In the genomic region with DNA sequence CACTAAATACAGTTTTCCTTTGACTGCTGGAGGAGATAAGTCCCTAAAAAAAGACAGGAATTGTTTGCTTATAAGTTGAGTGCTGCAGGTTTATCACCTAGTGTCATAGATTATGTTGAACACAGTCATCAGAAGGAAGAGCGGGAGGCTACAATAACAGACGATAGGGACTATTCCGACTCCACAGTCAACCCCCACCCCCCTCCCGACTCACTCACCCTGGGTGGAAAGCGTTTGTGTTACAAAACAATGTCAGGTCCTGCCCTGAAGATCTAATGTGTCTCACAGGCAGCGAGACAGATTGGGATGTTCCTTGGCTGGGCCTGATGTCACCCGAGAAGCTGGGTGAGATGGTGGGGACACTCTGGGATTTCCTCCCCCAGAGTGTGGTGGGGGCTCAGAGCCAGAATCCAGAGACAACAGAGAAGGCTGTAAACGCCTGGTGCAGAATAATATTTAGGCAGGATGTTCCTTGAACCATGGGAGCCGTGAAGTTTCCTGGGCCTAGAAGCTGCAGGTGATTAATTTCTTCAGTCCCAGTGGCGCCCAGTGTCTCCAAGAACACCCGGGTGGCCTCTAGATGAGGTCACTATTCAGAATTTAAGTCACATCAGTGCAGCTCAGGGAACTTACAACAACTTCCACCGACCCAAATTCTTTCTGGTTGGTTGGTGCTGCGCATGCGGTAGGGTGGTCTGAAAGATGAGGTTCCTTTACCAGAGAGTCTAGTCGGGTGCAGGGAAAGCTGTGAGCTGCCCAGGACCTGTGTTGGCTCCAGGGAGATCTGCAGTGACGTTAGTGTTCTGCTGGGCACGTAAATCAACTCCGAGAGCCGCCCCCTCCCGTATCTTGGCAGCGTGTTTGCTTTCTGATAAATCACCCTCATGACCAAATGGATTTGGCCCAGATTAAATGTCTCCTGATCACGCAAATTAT, we compare ENCODE assay signal across 14 mouse cellular contexts.
DNase-seq lines count a peak whose midpoint lies in the region; ATAC-seq lines count a peak whose summit lies in the region.
"Had no signal": no experiment of that assay in that cellular context is flagged by ENCODE, and none has a peak within 500 bp of the region (broad histone marks: within the 10 kb centered on the region; RNA-seq: fewer than 3 reads in every experiment).

No protein-coding gene starts in this region.

- no peak overlapping the region for H3K4me2 ChIP-seq in heart, embryonic 15.5 days
- no peak overlapping the region for H3K4me2 ChIP-seq in neural tube, embryonic 12.5 days (replicated peaks)
- H3K4me2 ChIP-seq in kidney, embryonic 16.5 days (replicated peaks; ENCODE audit: low read depth, low read length), result peak overlapping the region; percentile 13; the same call in 1 of the 2 replicates
- H3K4me2 ChIP-seq: embryonic facial prominence, embryonic 15.5 days; limb, embryonic 13.5 days had no signal

- WGBS in heart, embryonic 15.5 days, result 47% methylated on average over 22 of the region's 22 CpGs
- WGBS in neural tube, embryonic 12.5 days, result 47% methylated on average over 22 of the region's 22 CpGs
- 12% methylated on average over 22 of the region's 22 CpGs for WGBS in kidney, embryonic 16.5 days

- no peak overlapping the region for H3K4me3 ChIP-seq in heart, embryonic 15.5 days
- H3K4me3 ChIP-seq in neural tube, embryonic 12.5 days, result no peak overlapping the region
- H3K4me3 ChIP-seq in kidney, embryonic 16.5 days (ENCODE audit: low read length), result no peak overlapping the region
- H3K4me3 ChIP-seq: embryonic facial prominence, embryonic 15.5 days; limb, embryonic 13.5 days had no signal

- peaks cover 12% of the 10 kb centered on the region; the same call in 1 of the 2 replicates for H3K27me3 ChIP-seq in heart, embryonic 15.5 days
- H3K27me3 ChIP-seq in neural tube, embryonic 12.5 days (replicated peaks), result no peaks in the 10 kb centered on the region
- no peaks in the 10 kb centered on the region for H3K27me3 ChIP-seq in kidney, embryonic 16.5 days (ENCODE audit: insufficient read depth, low read length)
- H3K27me3 ChIP-seq: limb, embryonic 13.5 days had no signal

- H3K9me3 ChIP-seq in heart, embryonic 15.5 days (replicated peaks), result no peaks in the 10 kb centered on the region
- no peaks in the 10 kb centered on the region for H3K9me3 ChIP-seq in neural tube, embryonic 12.5 days
- H3K9me3 ChIP-seq in kidney, embryonic 16.5 days (ENCODE audit: low read length), result no peaks in the 10 kb centered on the region
- H3K9me3 ChIP-seq: embryonic facial prominence, embryonic 15.5 days; limb, embryonic 13.5 days had no signal

- no peak overlapping the region for H3K9ac ChIP-seq in heart, embryonic 15.5 days
- no peak overlapping the region for H3K9ac ChIP-seq in neural tube, embryonic 12.5 days
- H3K9ac ChIP-seq in kidney, embryonic 16.5 days (replicated peaks; ENCODE audit: low read length), result no peak overlapping the region
- H3K9ac ChIP-seq: embryonic facial prominence, embryonic 15.5 days; limb, embryonic 13.5 days had no signal

- no peak overlapping the region; the same call in 1 of the 2 replicates for H3K27ac ChIP-seq in heart, embryonic 15.5 days
- no peak overlapping the region for H3K27ac ChIP-seq in neural tube, embryonic 12.5 days
- peak overlapping the region; percentile 83 for H3K27ac ChIP-seq in kidney, embryonic 16.5 days (ENCODE audit: low read length)
- H3K27ac ChIP-seq: embryonic facial prominence, embryonic 15.5 days; limb, embryonic 13.5 days; macrophage had no signal

- no peak for DNase-seq in heart, postnatal 4 days
- no peak for DNase-seq in neural tube, embryonic 10.5 days (ENCODE audit: extremely low spot score, low spot score)
- no peak for DNase-seq in gastrocnemius, postnatal 10 days
- DNase-seq in cerebellum, adult 9-11 months, result no peak
- DNase-seq: cerebellum, adult 9-10 months; heart, postnatal 14 days; thymus, adult 18-20 months had no signal

- ATAC-seq in heart, embryonic 15.5 days (replicated peaks; ENCODE audit: insufficient number of reproducible peaks, insufficient read depth, low FRiP score, low read depth), result 0 out of 2 replicates have a peak, but pooled peaks have one; percentile 25
- peak; percentile 30; the same call in 1 of the 2 replicates for ATAC-seq in neural tube, embryonic 12.5 days (ENCODE audit: low FRiP score, low read depth)
- peak; percentile 87 for ATAC-seq in kidney, embryonic 16.5 days (ENCODE audit: low FRiP score, low TSS enrichment)
- no peak for ATAC-seq in inflammation-experienced regulatory T-cells, adult 6 months

- H3K4me1 ChIP-seq in heart, embryonic 15.5 days (replicated peaks), result peaks cover 15% of the 10 kb centered on the region
- peaks cover 24% of the 10 kb centered on the region for H3K4me1 ChIP-seq in neural tube, embryonic 12.5 days
- H3K4me1 ChIP-seq in kidney, embryonic 16.5 days (ENCODE audit: insufficient read depth, low read length), result peaks cover 43% of the 10 kb centered on the region

- no peaks in the 10 kb centered on the region for H3K36me3 ChIP-seq in heart, embryonic 15.5 days
- H3K36me3 ChIP-seq in neural tube, embryonic 12.5 days, result no peaks in the 10 kb centered on the region
- H3K36me3 ChIP-seq in kidney, embryonic 16.5 days (ENCODE audit: insufficient read depth, low read length), result no peaks in the 10 kb centered on the region
- H3K36me3 ChIP-seq: embryonic facial prominence, embryonic 15.5 days; limb, embryonic 13.5 days had no signal
